Mouse (Mus musculus): Measurements from ENCODE around the gene Dop1b.

GRCm38 (mm10) chr16:93797841-93798492, 86.3 kb downstream of the Dop1b start:
- TF ChIP-seq CHD2 (IDR thresholded peaks at IDR 0.05; ENCODE audit: low read depth, low read length) (no peak), ZC3H11A (IDR thresholded peaks at IDR 0.05; ENCODE audit: borderline replicate concordance, low read depth, low read length) (no peak)

Measured in ES-E14 (cell line).